Mouse (Mus musculus): ENCODE results near the gene Chd1. TPM values are rescaled to one million over a fixed set of nuclear protein-coding genes. Genes with fewer than 3 reads are reported as not detected.

Chd1 gene
- polyA plus RNA-seq, 1 experiment from 2014 or later: 26.2 TPM

DNA sequence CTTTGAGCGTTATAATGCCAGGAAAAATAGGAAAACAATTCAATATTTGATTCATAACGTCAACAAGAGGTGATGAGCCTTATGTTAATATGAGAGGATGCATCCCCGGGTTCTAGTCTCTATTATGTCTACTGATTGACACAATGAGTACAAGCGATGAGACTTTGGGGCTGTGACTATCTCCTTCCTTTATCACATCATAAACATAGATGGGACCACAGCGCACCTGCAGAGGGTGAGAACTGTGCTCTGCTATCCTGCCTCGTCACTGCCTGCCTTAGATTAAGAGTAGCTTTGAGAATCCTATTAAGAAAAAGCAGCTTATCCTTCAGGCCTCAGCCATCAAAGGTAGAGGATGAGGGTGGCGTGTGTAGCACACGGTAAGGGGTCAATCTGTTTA lies 85.9 kb downstream of the Chd1 start:
- H3K9ac ChIP-seq (ENCODE audit: low read depth, low read length): no peak overlapping the region
- H3K27ac ChIP-seq (ENCODE audit: low read depth, low read length): no peak overlapping the region
- no peak overlapping the region for H3K4me2 ChIP-seq
- no peaks in the 10 kb centered on the region for H3K36me3 ChIP-seq (ENCODE audit: control insufficient read depth, insufficient read depth, low read length)
- no peak overlapping the region for H3K4me3 ChIP-seq (ENCODE audit: low read depth, low read length)
- H3K27me3 ChIP-seq (ENCODE audit: control insufficient read depth, insufficient read depth, low read length): no peaks in the 10 kb centered on the region
- 77% methylated on average over 8 of the region's 8 CpGs for WGBS (ENCODE audit: insufficient replicate concordance)
- H3K4me1 ChIP-seq (ENCODE audit: control insufficient read depth, insufficient read depth, low read length): no peaks in the 10 kb centered on the region
- no peaks in the 10 kb centered on the region for H3K9me3 ChIP-seq (replicated peaks; ENCODE audit: control insufficient read depth, low read length)
- no peak for ATAC-seq (replicated peaks; ENCODE audit: insufficient number of reproducible peaks, low FRiP score, low TSS enrichment)

DNA sequence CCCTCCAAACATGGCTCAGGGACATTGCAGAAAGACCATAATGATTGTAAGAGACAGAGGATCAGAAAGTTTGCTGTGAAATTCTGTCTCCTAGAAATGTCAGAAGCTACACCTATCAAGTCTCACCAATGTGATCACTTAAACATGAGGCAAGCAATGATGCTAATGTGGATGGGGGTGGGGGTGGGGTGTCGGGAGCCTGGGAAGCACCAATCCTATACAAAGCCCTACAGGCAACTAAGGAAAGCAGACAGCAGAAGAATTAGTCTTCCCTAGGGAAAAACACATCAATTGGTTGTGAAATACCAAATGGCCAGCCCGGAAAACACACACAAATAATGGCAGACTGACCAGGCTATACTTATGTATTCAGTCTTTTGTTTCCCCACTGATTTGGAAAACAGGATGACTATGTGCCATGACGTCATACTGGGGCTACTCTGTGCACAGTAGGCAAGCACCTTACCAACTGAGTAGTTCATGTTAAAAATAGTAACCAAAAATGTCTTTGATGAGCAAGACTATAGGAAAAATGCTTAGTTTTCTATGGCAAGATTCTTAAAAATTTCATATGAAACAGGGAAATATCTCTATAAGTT lies 94.5 kb downstream of the Chd1 start:
- no peaks in the 10 kb centered on the region for H3K36me3 ChIP-seq (ENCODE audit: control insufficient read depth, insufficient read depth, low read length)
- 76% methylated on average over 3 of the region's 3 CpGs for WGBS (ENCODE audit: insufficient replicate concordance)
- no peak for ATAC-seq (replicated peaks; ENCODE audit: insufficient number of reproducible peaks, low FRiP score, low TSS enrichment)
- H3K4me1 ChIP-seq (ENCODE audit: control insufficient read depth, insufficient read depth, low read length): no peaks in the 10 kb centered on the region
- H3K4me2 ChIP-seq: no peak overlapping the region
- no peak overlapping the region for H3K9ac ChIP-seq (ENCODE audit: low read depth, low read length)
- H3K4me3 ChIP-seq (ENCODE audit: low read depth, low read length): no peak overlapping the region
- no peak overlapping the region for H3K27ac ChIP-seq (ENCODE audit: low read depth, low read length)
- no peaks in the 10 kb centered on the region for H3K9me3 ChIP-seq (replicated peaks; ENCODE audit: control insufficient read depth, low read length)
- H3K27me3 ChIP-seq (ENCODE audit: control insufficient read depth, insufficient read depth, low read length): no peaks in the 10 kb centered on the region

DNA sequence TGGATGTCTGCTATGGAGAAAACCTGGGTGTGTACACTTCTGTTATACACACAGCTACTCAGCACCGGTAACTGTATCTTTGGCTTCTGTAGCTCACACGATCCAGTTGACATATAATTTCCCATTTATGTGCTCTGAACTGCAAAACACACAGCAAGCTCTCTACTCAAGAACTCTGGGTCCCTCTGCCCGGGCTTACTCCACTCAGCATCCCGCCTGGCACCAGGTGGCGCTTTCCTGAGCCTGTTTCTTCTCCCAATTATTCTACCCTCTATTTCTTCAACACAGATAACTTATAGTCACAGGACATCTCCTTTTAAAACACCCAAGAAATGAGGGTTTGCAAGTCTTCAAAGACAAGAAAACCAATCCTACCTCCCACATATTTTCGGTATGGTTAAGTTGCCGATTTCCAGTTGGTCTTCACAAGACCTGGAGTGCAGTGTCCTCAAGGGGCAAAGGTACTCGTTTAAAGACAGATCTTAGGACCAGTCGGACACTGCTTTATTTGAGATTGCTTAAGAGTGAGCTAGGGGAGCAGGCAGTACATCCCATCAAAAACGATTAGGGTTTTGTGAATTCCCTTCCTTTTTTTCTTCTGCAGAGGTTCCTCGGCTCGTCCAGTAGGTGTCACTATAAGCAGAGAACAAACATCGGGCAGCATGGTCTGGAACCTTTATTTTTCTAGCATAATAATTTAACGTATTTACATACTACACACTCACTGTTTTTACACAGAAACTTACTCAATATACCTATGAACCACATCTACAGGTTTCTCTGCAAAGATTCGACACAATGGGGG lies 99.4 kb downstream of the Chd1 start:
- Histone ChIP-seq H3K27me3 (ENCODE audit: control insufficient read depth, insufficient read depth, low read length) (no peaks in the 10 kb centered on the region), H3K9ac (ENCODE audit: low read depth, low read length) (no peak overlapping the region), H3K4me3 (ENCODE audit: low read depth, low read length) (no peak overlapping the region), H3K4me1 (ENCODE audit: control insufficient read depth, insufficient read depth, low read length) (peaks cover 14% of the 10 kb centered on the region), H3K36me3 (ENCODE audit: control insufficient read depth, insufficient read depth, low read length) (peaks cover 3% of the 10 kb centered on the region), H3K27ac (ENCODE audit: low read depth, low read length) (no peak overlapping the region), H3K4me2 (no peak overlapping the region), H3K9me3 (replicated peaks; ENCODE audit: control insufficient read depth, low read length) (no peaks in the 10 kb centered on the region)
- 46% methylated on average over 15 of the region's 15 CpGs for WGBS (ENCODE audit: insufficient replicate concordance)
- ATAC-seq (replicated peaks; ENCODE audit: insufficient number of reproducible peaks, low FRiP score, low TSS enrichment): no peak

DNA sequence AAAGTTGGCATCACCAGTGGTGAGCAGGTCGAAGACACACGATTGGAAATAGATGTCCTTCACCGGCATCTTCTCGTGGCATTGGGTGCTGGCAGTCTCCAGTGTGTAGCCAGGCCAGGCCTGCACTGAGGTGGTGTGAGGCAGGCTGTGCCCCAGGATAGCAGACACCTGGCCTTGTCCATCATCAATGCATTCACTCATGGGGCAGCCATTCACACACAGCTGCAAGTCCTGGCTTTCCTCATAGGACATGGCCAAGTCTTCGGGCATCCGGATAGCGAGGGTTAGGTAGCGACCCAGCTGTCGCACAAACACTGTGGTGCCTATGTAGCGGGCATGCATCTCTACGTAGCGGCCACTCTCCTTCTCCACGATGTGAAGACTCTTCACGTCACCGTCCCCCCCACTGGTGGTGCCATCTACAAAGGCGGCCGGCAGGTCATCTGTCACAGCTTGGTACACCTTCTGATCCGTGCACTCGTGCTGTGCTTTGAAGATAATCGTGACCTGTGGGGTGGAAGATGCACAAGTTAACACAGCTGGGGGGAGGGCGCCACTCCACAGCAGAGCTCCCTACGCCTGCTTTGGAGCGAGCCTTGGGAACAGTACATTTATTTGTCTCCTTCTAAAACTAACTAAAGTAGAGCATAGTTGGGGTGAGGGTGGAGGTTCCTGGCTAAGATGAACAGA lies 102.7 kb downstream of the Chd1 start:
- no peak overlapping the region for H3K9ac ChIP-seq (ENCODE audit: low read depth, low read length)
- no peak overlapping the region for H3K4me3 ChIP-seq (ENCODE audit: low read depth, low read length)
- WGBS (ENCODE audit: insufficient replicate concordance): 73% methylated on average over 23 of the region's 23 CpGs
- H3K36me3 ChIP-seq (ENCODE audit: control insufficient read depth, insufficient read depth, low read length): peaks cover 3% of the 10 kb centered on the region
- no peaks in the 10 kb centered on the region for H3K27me3 ChIP-seq (ENCODE audit: control insufficient read depth, insufficient read depth, low read length)
- H3K27ac ChIP-seq (ENCODE audit: low read depth, low read length): no peak overlapping the region
- H3K9me3 ChIP-seq (replicated peaks; ENCODE audit: control insufficient read depth, low read length): no peaks in the 10 kb centered on the region
- peaks cover 17% of the 10 kb centered on the region for H3K4me1 ChIP-seq (ENCODE audit: control insufficient read depth, insufficient read depth, low read length)
- no peak overlapping the region for H3K4me2 ChIP-seq
- no peak for ATAC-seq (replicated peaks; ENCODE audit: insufficient number of reproducible peaks, low FRiP score, low TSS enrichment)

DNA sequence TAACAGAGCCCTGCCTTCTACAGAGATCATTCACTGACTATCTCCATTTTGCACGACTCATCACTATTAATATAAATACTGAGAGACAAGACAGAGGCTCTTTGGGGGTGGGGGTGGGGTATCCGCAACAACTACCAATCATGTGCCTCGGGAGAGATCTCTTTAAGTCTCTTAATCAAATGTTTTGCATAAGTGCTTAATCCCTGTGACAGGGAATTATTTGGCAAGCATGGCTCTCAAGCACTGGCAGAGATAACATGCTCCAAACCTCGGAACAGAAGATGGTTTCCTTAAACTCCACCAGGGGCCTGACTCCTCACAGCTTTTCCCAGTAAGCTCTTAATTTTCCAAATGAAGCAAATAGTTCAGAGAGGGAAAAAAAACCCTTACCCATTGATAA lies 103.2 kb downstream of the Chd1 start:
- peaks cover 19% of the 10 kb centered on the region for H3K4me1 ChIP-seq (ENCODE audit: control insufficient read depth, insufficient read depth, low read length)
- no peaks in the 10 kb centered on the region for H3K27me3 ChIP-seq (ENCODE audit: control insufficient read depth, insufficient read depth, low read length)
- no peaks in the 10 kb centered on the region for H3K9me3 ChIP-seq (replicated peaks; ENCODE audit: control insufficient read depth, low read length)
- peaks cover 3% of the 10 kb centered on the region for H3K36me3 ChIP-seq (ENCODE audit: control insufficient read depth, insufficient read depth, low read length)
- no peak overlapping the region for H3K4me2 ChIP-seq
- no peak overlapping the region for H3K9ac ChIP-seq (ENCODE audit: low read depth, low read length)
- H3K4me3 ChIP-seq (ENCODE audit: low read depth, low read length): no peak overlapping the region
- H3K27ac ChIP-seq (ENCODE audit: low read depth, low read length): no peak overlapping the region
- ATAC-seq (replicated peaks; ENCODE audit: insufficient number of reproducible peaks, low FRiP score, low TSS enrichment): no peak
- WGBS (ENCODE audit: insufficient replicate concordance): 31% methylated on average over 4 of the region's 4 CpGs

DNA sequence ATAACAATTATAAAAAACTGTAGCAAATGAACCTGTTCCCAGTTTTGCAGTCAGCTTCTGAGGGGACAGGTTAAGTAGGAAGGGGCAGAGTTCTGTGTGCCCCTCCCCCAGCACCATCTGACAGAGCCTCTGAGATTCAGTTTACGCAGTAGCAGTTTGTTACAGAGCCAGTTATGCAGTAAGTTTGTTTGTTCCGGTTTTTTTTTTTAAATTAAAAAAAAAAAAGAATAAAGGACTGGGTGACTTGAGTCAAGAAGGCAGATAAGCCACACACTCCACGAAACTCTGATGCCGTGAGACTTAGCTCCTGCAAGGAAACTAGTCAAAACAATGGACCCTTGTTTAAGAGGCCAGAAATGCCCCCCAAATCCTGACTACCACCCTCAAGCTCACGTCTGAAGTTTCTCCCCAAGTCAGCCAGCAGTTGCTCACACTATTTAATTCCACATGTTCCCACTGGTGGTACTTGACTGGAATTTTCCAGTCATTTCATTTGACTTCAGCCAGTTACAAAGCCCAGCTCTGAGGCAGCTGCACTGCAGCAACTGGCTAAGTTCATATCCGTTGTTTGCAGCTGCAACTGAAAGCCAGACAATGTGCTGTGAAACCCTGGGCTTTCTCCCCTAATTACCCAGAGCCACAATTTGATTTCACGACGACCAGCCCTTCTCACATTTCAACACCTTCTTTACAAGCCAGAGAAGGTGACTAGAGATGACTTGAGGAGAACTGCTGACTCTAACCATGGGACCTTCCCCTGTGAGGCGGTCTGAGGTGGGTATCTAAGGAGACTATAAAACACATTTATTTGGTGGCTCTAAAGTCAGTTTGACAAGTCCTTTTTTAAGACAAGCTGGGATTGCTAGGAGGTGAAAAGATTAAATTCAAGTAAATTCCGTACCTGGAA lies 104.0 kb downstream of the Chd1 start:
- no peak for ATAC-seq (replicated peaks; ENCODE audit: insufficient number of reproducible peaks, low FRiP score, low TSS enrichment)
- 16% methylated on average over 10 of the region's 10 CpGs for WGBS (ENCODE audit: insufficient replicate concordance)
- Histone ChIP-seq H3K36me3 (ENCODE audit: control insufficient read depth, insufficient read depth, low read length) (peaks cover 3% of the 10 kb centered on the region), H3K9me3 (replicated peaks; ENCODE audit: control insufficient read depth, low read length) (no peaks in the 10 kb centered on the region), H3K9ac (ENCODE audit: low read depth, low read length) (0 out of 2 replicates have a peak overlapping the region, but pooled peaks have one; percentile 28), H3K4me1 (ENCODE audit: control insufficient read depth, insufficient read depth, low read length) (peaks cover 19% of the 10 kb centered on the region), H3K27ac (ENCODE audit: low read depth, low read length) (peak overlapping the region; percentile 54; the same call in 1 of the 2 replicates), H3K4me3 (ENCODE audit: low read depth, low read length) (no peak overlapping the region), H3K4me2 (peak overlapping the region; percentile 16; the same call in 1 of the 2 replicates), H3K27me3 (ENCODE audit: control insufficient read depth, insufficient read depth, low read length) (no peaks in the 10 kb centered on the region)

DNA sequence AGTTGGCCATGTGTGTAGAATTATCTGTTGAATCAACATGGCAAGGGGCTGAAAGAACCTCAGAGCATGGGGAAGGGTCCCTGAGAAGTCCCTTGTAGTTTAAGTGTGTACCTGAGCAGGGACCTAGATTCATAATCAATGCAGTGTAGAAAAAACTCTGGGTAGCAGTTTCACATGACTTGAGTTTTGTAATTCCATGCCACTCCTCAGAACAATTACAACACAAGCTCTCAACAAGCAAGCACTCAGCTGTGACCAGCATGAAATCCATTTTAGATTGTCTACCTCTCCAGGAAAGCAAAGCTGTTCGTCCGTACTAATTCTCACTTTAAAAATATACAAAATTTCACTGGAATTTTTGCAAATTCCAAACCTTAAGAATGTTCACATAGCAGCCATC lies 105.2 kb downstream of the Chd1 start:
- Histone ChIP-seq H3K9me3 (replicated peaks; ENCODE audit: control insufficient read depth, low read length) (no peaks in the 10 kb centered on the region), H3K4me1 (ENCODE audit: control insufficient read depth, insufficient read depth, low read length) (peaks cover 24% of the 10 kb centered on the region), H3K36me3 (ENCODE audit: control insufficient read depth, insufficient read depth, low read length) (peaks cover 3% of the 10 kb centered on the region), H3K27ac (ENCODE audit: low read depth, low read length) (no peak overlapping the region), H3K4me3 (ENCODE audit: low read depth, low read length) (no peak overlapping the region), H3K9ac (ENCODE audit: low read depth, low read length) (no peak overlapping the region), H3K4me2 (no peak overlapping the region), H3K27me3 (ENCODE audit: control insufficient read depth, insufficient read depth, low read length) (no peaks in the 10 kb centered on the region)
- 78% methylated on average over 2 of the region's 2 CpGs for WGBS (ENCODE audit: insufficient replicate concordance)
- no peak for ATAC-seq (replicated peaks; ENCODE audit: insufficient number of reproducible peaks, low FRiP score, low TSS enrichment)

DNA sequence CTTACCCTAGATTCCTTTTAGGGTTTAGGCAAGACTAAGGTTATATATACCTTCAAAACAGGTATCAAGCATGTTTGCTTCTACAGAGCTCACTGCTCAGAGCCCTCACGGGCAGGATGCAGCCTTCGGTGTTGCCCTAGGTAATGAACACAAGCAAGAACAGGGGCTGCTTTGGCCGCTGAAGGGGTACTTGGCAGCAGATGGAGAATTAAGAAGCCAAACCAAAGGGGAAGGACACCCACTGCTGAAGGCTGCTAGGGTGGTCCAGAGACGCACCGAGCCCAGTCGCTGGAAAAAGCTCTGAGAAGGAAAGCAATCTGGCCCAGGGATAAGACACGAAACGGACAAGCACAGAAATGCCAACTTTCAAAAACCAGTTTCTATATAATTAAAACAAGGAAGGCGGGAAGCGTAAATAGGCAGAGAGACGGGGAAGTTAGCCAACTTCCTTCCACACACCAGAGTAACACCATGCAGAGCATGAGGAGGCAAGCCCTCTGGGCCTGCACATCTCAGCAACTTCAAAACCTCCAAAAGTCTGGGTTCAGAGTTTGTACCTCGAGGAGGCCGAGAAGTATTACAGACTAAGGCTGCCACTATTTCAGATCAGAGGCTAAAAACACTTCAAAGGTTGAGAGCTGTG lies 107.5 kb downstream of the Chd1 start:
- no peak overlapping the region for H3K4me2 ChIP-seq
- WGBS (ENCODE audit: insufficient replicate concordance): 82% methylated on average over 13 of the region's 13 CpGs
- H3K4me3 ChIP-seq (ENCODE audit: low read depth, low read length): no peak overlapping the region
- peaks cover under 1% of the 10 kb centered on the region for H3K36me3 ChIP-seq (ENCODE audit: control insufficient read depth, insufficient read depth, low read length)
- H3K9ac ChIP-seq (ENCODE audit: low read depth, low read length): no peak overlapping the region
- H3K27me3 ChIP-seq (ENCODE audit: control insufficient read depth, insufficient read depth, low read length): no peaks in the 10 kb centered on the region
- H3K9me3 ChIP-seq (replicated peaks; ENCODE audit: control insufficient read depth, low read length): no peaks in the 10 kb centered on the region
- ATAC-seq (replicated peaks; ENCODE audit: insufficient number of reproducible peaks, low FRiP score, low TSS enrichment): no peak
- H3K4me1 ChIP-seq (ENCODE audit: control insufficient read depth, insufficient read depth, low read length): peaks cover 24% of the 10 kb centered on the region
- no peak overlapping the region for H3K27ac ChIP-seq (ENCODE audit: low read depth, low read length)

Measured in heart, embryonic 11.5 days (tissue).